Mouse (Mus musculus): ENCODE data around the gene Pkn3. TPM values are rescaled to one million over a fixed set of nuclear protein-coding genes. Genes with fewer than 3 reads are reported as not detected.

The Pkn3 gene
- polyA plus RNA-seq, 2 experiments: 5.9 to 26.9 TPM

- Histone ChIP-seq H3K4me3 (replicated peaks; ENCODE audit: low read length) (no peak overlapping the region), H3K9ac (ENCODE audit: low read depth, low read length, severe bottlenecking) (no peak overlapping the region), H3K4me1 (ENCODE audit: control insufficient read depth, insufficient read depth, low read length) (no peaks in the 10 kb centered on the region), H3K27ac (replicated peaks; ENCODE audit: low read depth, low read length) (no peak overlapping the region), H3K27me3 (ENCODE audit: control insufficient read depth, insufficient read depth, low read length) (no peaks in the 10 kb centered on the region), H3K4me2 (replicated peaks; ENCODE audit: low read depth, low read length, severe bottlenecking) (no peak overlapping the region), H3K9me3 (ENCODE audit: control insufficient read depth, low read length) (no peaks in the 10 kb centered on the region), H3K36me3 (ENCODE audit: control insufficient read depth, insufficient read depth, low read length) (peaks cover 30% of the 10 kb centered on the region; the same call in 1 of the 2 replicates)
- ATAC-seq (ENCODE audit: low FRiP score, low read depth) (no peak), DNase-seq (ENCODE audit: low spot score) (no peak)
- TF ChIP-seq POLR2A (IDR thresholded peaks at IDR 0.05; ENCODE audit: borderline replicate concordance, extremely low read depth, insufficient read depth, insufficient read length): no peak
These were observed 37.8 kb upstream of the Pkn3 start for GRCm38 (mm10) chr2:30039687-30040086.

- 1% methylated on average over 4 of the region's 4 CpGs for WGBS
- DNase-seq (ENCODE audit: low spot score) (peak; percentile 82), ATAC-seq (ENCODE audit: low FRiP score, low read depth) (peak; percentile 58; the same call in 1 of the 2 replicates)
- Histone ChIP-seq H3K9ac (ENCODE audit: low read depth, low read length, severe bottlenecking) (no peak overlapping the region), H3K4me3 (replicated peaks; ENCODE audit: low read length) (no peak overlapping the region), H3K4me2 (replicated peaks; ENCODE audit: low read depth, low read length, severe bottlenecking) (no peak overlapping the region), H3K9me3 (ENCODE audit: control insufficient read depth, low read length) (no peaks in the 10 kb centered on the region), H3K36me3 (ENCODE audit: control insufficient read depth, insufficient read depth, low read length) (peaks cover 21% of the 10 kb centered on the region; the same call in 1 of the 2 replicates), H3K4me1 (ENCODE audit: control insufficient read depth, insufficient read depth, low read length) (no peaks in the 10 kb centered on the region), H3K27me3 (ENCODE audit: control insufficient read depth, insufficient read depth, low read length) (no peaks in the 10 kb centered on the region), H3K27ac (replicated peaks; ENCODE audit: low read depth, low read length) (no peak overlapping the region)
- no peak for TF ChIP-seq POLR2A (IDR thresholded peaks at IDR 0.05; ENCODE audit: borderline replicate concordance, extremely low read depth, insufficient read depth, insufficient read length)
These were observed 35.0 kb upstream of the Pkn3 start for GRCm38 (mm10) chr2:30042445-30042844.

- no peaks in the 10 kb centered on the region for H3K9me3 ChIP-seq (ENCODE audit: control insufficient read depth, low read length)
- no peak for DNase-seq (ENCODE audit: low spot score)
- ATAC-seq (ENCODE audit: low FRiP score, low read depth): no peak
- no peak overlapping the region for H3K27ac ChIP-seq (replicated peaks; ENCODE audit: low read depth, low read length)
- WGBS: 89% methylated on average over 5 of the region's 5 CpGs
- no peak overlapping the region for H3K4me3 ChIP-seq (replicated peaks; ENCODE audit: low read length)
- no peak for TF ChIP-seq POLR2A (IDR thresholded peaks at IDR 0.05; ENCODE audit: borderline replicate concordance, extremely low read depth, insufficient read depth, insufficient read length)
- no peaks in the 10 kb centered on the region for H3K27me3 ChIP-seq (ENCODE audit: control insufficient read depth, insufficient read depth, low read length)
- no peaks in the 10 kb centered on the region for H3K4me1 ChIP-seq (ENCODE audit: control insufficient read depth, insufficient read depth, low read length)
- H3K4me2 ChIP-seq (replicated peaks; ENCODE audit: low read depth, low read length, severe bottlenecking): no peak overlapping the region
- peaks cover 14% of the 10 kb centered on the region; the same call in 1 of the 2 replicates for H3K36me3 ChIP-seq (ENCODE audit: control insufficient read depth, insufficient read depth, low read length)
- H3K9ac ChIP-seq (ENCODE audit: low read depth, low read length, severe bottlenecking): no peak overlapping the region
These were observed 32.9 kb upstream of the Pkn3 start for GRCm38 (mm10) chr2:30044550-30044949.

DNA sequence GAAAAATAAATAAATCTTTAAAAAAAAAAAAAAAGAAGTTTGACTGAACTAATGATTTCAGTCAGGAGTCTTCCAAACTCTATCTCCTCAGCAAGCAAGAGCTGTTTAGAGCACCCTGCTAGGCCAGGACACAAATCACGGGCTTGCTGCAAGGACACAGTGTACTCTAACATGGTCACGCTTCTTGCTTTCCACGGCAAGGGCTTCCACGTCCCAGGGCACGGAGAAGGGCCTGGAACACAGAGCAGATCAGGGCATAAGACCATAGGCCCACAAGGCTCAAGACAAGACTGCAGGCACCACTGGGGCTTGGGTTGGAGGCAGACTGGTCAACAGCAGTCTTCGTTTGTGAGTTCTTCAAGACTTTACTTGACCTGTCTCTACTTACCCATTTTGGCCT, 30.4 kb upstream of the Pkn3 start:
- Histone ChIP-seq H3K9ac (ENCODE audit: low read depth, low read length, severe bottlenecking) (no peak overlapping the region), H3K27me3 (ENCODE audit: control insufficient read depth, insufficient read depth, low read length) (no peaks in the 10 kb centered on the region), H3K27ac (replicated peaks; ENCODE audit: low read depth, low read length) (no peak overlapping the region), H3K4me1 (ENCODE audit: control insufficient read depth, insufficient read depth, low read length) (no peaks in the 10 kb centered on the region), H3K9me3 (ENCODE audit: control insufficient read depth, low read length) (no peaks in the 10 kb centered on the region), H3K36me3 (ENCODE audit: control insufficient read depth, insufficient read depth, low read length) (peaks cover 10% of the 10 kb centered on the region; the same call in 1 of the 2 replicates), H3K4me3 (replicated peaks; ENCODE audit: low read length) (no peak overlapping the region), H3K4me2 (replicated peaks; ENCODE audit: low read depth, low read length, severe bottlenecking) (no peak overlapping the region)
- no peak for TF ChIP-seq POLR2A (IDR thresholded peaks at IDR 0.05; ENCODE audit: borderline replicate concordance, extremely low read depth, insufficient read depth, insufficient read length)
- ATAC-seq (ENCODE audit: low FRiP score, low read depth) (no peak), DNase-seq (ENCODE audit: low spot score) (no peak)
- WGBS: 95% methylated on average over 6 of the region's 6 CpGs

DNA sequence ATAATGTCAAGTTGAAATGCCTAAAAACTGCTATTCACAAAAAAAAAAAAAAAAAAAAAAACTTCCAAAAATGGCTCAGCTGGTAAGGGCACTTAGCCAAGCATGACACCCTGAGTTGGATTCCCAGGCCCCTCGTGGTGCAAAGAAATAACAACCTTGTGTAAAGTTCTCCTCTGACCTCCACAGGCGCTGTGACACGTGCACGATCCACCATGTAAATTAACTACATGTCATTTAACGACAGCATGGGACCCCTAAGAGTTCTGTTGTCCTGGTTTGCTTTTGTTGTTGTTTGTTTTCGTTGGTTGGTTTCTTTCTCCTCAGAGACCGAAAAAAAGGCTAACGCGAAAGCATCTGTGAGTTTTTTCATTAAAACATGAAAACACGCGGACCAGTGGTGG, 29.4 kb upstream of the Pkn3 start:
- Histone ChIP-seq H3K36me3 (ENCODE audit: control insufficient read depth, insufficient read depth, low read length) (peaks cover 10% of the 10 kb centered on the region; the same call in 1 of the 2 replicates), H3K4me1 (ENCODE audit: control insufficient read depth, insufficient read depth, low read length) (no peaks in the 10 kb centered on the region), H3K27me3 (ENCODE audit: control insufficient read depth, insufficient read depth, low read length) (no peaks in the 10 kb centered on the region), H3K9ac (ENCODE audit: low read depth, low read length, severe bottlenecking) (peak overlapping the region; percentile 67), H3K27ac (replicated peaks; ENCODE audit: low read depth, low read length) (no peak overlapping the region), H3K4me2 (replicated peaks; ENCODE audit: low read depth, low read length, severe bottlenecking) (peak overlapping the region; percentile 62), H3K9me3 (ENCODE audit: control insufficient read depth, low read length) (no peaks in the 10 kb centered on the region), H3K4me3 (replicated peaks; ENCODE audit: low read length) (peak overlapping the region; percentile 69)
- ATAC-seq (ENCODE audit: low FRiP score, low read depth) (no peak), DNase-seq (ENCODE audit: low spot score) (no peak)
- no peak for TF ChIP-seq POLR2A (IDR thresholded peaks at IDR 0.05; ENCODE audit: borderline replicate concordance, extremely low read depth, insufficient read depth, insufficient read length)
- 53% methylated on average over 11 of the region's 11 CpGs for WGBS
